Mouse (Mus musculus): ENCODE results near the gene Olfr569. TPM values are rescaled to one million over a fixed set of nuclear protein-coding genes. Genes with fewer than 3 reads are reported as not detected.

The Olfr569 gene
- polyA plus RNA-seq (2014; fragmentation: Nextera tagmentation; extraction: Ambion mirVana), result not detected in 2 replicates

DNA sequence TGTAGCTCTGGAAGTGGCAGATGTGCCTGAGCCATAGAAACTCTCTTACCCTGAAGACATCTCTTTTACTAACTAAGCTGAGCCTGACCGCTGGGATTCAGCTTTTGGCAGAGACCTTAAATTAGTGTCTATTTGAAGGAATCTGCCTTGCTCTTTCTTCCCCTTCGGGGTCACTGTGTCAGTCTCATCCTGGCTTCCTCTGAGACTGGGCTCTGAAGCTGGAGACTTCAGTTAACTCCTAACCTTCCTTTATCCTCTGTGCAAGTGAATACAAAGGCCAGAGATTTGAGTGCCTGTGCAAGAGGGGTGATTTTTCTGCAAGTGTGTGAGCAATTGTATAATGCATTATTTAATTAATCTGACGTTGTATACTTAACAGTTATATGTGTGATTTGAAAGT is at the start of gene Olfr569:
TSS of gene Olfr569 (minus strand) at position 101 of the 400 bp plus-strand sequence.
- H3K4me3 ChIP-seq (ENCODE audit: low read length), result no peak within 1 kb of the TSS
- H3K9ac ChIP-seq (ENCODE audit: low read depth, low read length), result no peak within 1 kb of the TSS
- H3K4me1 ChIP-seq (ENCODE audit: control insufficient read depth, insufficient read depth, low read length), result no peaks in the 10 kb centered on the region
- H3K36me3 ChIP-seq (ENCODE audit: control insufficient read depth, insufficient read depth, low read length), result no peaks in the 10 kb centered on the region
- WGBS, result 64% methylated on average over 3 of the region's 3 CpGs
- no peak within 1 kb of the TSS for H3K27ac ChIP-seq (ENCODE audit: low read depth, low read length)
- no peak for ATAC-seq (ENCODE audit: low FRiP score, low TSS enrichment)
- no peaks in the 10 kb centered on the region for H3K9me3 ChIP-seq (ENCODE audit: control insufficient read depth, low read length)
- no peak within 1 kb of the TSS for H3K4me2 ChIP-seq (replicated peaks; ENCODE audit: low read depth, low read length)
- H3K27me3 ChIP-seq (ENCODE audit: control insufficient read depth, insufficient read depth, low read length), result no peaks in the 10 kb centered on the region

DNA sequence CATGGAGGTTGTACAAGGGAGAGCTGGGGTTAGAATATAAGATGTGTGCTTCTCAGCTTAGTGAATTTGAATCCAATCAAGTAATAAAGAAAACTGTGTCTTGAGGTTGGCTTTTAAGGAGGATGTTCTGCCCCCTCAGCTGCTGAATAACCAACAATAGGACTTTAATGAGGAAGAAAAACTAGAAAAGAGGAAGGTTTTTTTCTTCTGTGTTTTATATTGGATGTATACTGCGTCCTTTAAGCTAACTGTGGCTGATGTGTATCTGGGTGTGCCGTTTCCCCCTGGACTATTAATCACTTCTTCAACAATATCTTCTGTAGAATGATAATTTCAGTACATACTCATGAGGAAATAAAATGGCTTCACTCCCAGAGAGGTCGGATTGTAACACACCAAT is 36.4 kb upstream of the Olfr569 start:
- no peak overlapping the region for H3K9ac ChIP-seq (ENCODE audit: low read depth, low read length)
- no peak overlapping the region for H3K27ac ChIP-seq (ENCODE audit: low read depth, low read length)
- no peaks in the 10 kb centered on the region for H3K36me3 ChIP-seq (ENCODE audit: control insufficient read depth, insufficient read depth, low read length)
- no peak overlapping the region for H3K4me2 ChIP-seq (replicated peaks; ENCODE audit: low read depth, low read length)
- H3K4me3 ChIP-seq (ENCODE audit: low read length), result no peak overlapping the region
- no peaks in the 10 kb centered on the region for H3K27me3 ChIP-seq (ENCODE audit: control insufficient read depth, insufficient read depth, low read length)
- no peaks in the 10 kb centered on the region for H3K4me1 ChIP-seq (ENCODE audit: control insufficient read depth, insufficient read depth, low read length)
- WGBS, result 72% methylated on average over 3 of the region's 3 CpGs
- ATAC-seq (ENCODE audit: low FRiP score, low TSS enrichment), result no peak
- no peaks in the 10 kb centered on the region for H3K9me3 ChIP-seq (ENCODE audit: control insufficient read depth, low read length)

DNA sequence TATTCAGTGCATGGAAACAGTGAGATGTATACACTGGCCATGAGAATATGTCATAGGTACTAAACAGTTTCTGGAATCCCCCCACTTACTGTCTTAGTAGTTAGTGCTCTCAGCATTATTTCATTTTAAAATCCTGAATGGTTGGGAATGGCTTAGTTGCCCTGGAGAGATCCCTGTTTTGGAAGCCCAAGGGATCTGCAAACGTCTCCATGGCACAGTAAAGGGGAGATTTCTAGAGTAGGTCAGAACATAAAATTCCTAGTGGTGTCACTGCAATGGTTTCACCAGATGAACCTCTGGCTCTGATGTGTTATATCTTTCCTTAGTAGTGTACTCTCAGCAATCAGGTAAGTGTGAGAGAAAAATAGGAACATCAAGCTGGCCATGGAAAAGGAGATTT is 33.4 kb upstream of the Olfr569 start, which contains the start of gene Olfr572:
TSS of gene Olfr572 (plus strand) at position 301 of the 400 bp plus-strand sequence.
- 63% methylated on average over 1 of the region's 1 CpGs for WGBS
- ATAC-seq (ENCODE audit: low FRiP score, low TSS enrichment), result no peak
- no peaks in the 10 kb centered on the region for H3K9me3 ChIP-seq (ENCODE audit: control insufficient read depth, low read length)
- H3K27me3 ChIP-seq (ENCODE audit: control insufficient read depth, insufficient read depth, low read length), result no peaks in the 10 kb centered on the region
- H3K27ac ChIP-seq (ENCODE audit: low read depth, low read length), result no peak within 1 kb of the TSS
- no peaks in the 10 kb centered on the region for H3K36me3 ChIP-seq (ENCODE audit: control insufficient read depth, insufficient read depth, low read length)
- no peak within 1 kb of the TSS for H3K4me2 ChIP-seq (replicated peaks; ENCODE audit: low read depth, low read length)
- H3K9ac ChIP-seq (ENCODE audit: low read depth, low read length), result no peak within 1 kb of the TSS
- H3K4me1 ChIP-seq (ENCODE audit: control insufficient read depth, insufficient read depth, low read length), result no peaks in the 10 kb centered on the region
- H3K4me3 ChIP-seq (ENCODE audit: low read length), result no peak within 1 kb of the TSS

- H3K4me3 ChIP-seq (ENCODE audit: low read length), result no peak overlapping the region
- no peaks in the 10 kb centered on the region for H3K4me1 ChIP-seq (ENCODE audit: control insufficient read depth, insufficient read depth, low read length)
- 0 out of 2 replicates have a peak, but pooled peaks have one; percentile 75 for ATAC-seq (ENCODE audit: low FRiP score, low TSS enrichment)
- no peaks in the 10 kb centered on the region for H3K9me3 ChIP-seq (ENCODE audit: control insufficient read depth, low read length)
- WGBS, result 12% methylated on average over 1 of the region's 1 CpGs
- H3K9ac ChIP-seq (ENCODE audit: low read depth, low read length), result no peak overlapping the region
- H3K27me3 ChIP-seq (ENCODE audit: control insufficient read depth, insufficient read depth, low read length), result no peaks in the 10 kb centered on the region
- H3K4me2 ChIP-seq (replicated peaks; ENCODE audit: low read depth, low read length), result no peak overlapping the region
- H3K27ac ChIP-seq (ENCODE audit: low read depth, low read length), result no peak overlapping the region
- H3K36me3 ChIP-seq (ENCODE audit: control insufficient read depth, insufficient read depth, low read length), result no peaks in the 10 kb centered on the region
These were observed 28.9 kb upstream of the Olfr569 start for GRCm38 (mm10) chr7:102919632-102920031.

DNA sequence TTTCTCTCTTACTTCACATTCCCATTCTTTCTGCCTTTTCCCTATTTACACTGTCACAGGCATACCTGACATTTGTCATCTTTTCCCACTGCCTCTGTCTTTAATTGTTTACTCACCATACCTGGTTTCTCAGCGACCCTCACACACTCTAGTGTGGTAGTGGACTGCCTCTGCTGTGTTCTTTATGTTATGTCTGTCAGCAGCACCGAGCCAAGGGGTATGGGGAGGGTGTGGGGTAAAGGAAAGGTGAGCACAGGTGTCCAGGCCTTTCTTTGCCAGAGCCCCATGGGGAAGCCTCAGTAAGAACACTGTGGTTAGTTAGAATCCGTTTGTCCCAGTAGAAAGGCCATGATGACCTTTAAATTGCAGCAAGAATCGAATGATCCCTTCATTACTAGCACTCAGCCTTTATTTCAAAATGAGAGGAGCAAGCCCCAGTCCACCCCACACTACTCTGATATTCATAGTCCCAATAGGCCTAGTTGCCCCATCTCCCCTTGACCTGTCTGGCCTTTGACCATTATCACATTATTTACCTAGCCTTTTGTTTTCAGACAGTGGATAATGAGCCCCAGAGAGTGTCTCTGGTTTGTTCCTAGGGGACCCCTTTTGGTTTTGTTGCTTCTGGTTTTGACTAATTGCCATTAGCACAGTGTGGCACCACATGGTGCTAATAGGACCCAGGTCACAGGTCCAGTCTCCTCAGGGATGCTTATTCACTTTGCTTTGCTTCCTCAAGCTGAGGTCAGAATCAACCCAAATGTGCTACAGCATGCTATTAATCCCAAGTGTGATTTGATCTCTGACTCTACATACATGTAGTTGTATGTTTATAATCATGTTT is 26.6 kb upstream of the Olfr569 start, which contains the start of gene Olfr571:
TSS of gene Olfr571 (minus strand) at position 505 of the 844 bp plus-strand sequence.
- Histone ChIP-seq H3K4me2 (replicated peaks; ENCODE audit: low read depth, low read length) (no peak within 1 kb of the TSS), H3K4me1 (ENCODE audit: control insufficient read depth, insufficient read depth, low read length) (no peaks in the 10 kb centered on the region), H3K27me3 (ENCODE audit: control insufficient read depth, insufficient read depth, low read length) (no peaks in the 10 kb centered on the region), H3K36me3 (ENCODE audit: control insufficient read depth, insufficient read depth, low read length) (no peaks in the 10 kb centered on the region), H3K27ac (ENCODE audit: low read depth, low read length) (no peak within 1 kb of the TSS), H3K4me3 (ENCODE audit: low read length) (no peak within 1 kb of the TSS), H3K9me3 (ENCODE audit: control insufficient read depth, low read length) (no peaks in the 10 kb centered on the region), H3K9ac (ENCODE audit: low read depth, low read length) (no peak within 1 kb of the TSS)
- 64% methylated on average over 4 of the region's 4 CpGs for WGBS
- ATAC-seq (ENCODE audit: low FRiP score, low TSS enrichment), result no peak

DNA sequence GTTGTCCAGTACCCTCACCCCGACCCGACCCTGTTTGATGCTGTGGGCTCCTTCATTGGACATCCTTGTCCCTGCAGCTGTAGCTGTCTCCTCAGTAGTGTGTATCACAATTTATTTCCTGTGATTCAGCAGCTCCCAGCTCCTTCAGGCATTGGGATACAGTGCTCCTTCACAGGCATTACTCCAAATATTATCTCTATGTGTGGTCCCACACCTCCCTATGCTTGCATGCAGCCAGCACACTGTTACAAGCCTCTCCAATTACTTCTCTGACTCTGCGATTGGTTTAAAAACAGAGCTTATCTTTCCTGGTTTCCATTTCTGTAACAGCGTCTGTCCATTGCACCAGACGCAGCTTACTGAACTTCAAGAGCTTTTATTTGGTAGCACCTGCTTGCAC is 25.7 kb upstream of the Olfr569 start:
- Histone ChIP-seq H3K4me3 (ENCODE audit: low read length) (no peak overlapping the region), H3K4me1 (ENCODE audit: control insufficient read depth, insufficient read depth, low read length) (no peaks in the 10 kb centered on the region), H3K4me2 (replicated peaks; ENCODE audit: low read depth, low read length) (no peak overlapping the region), H3K9ac (ENCODE audit: low read depth, low read length) (no peak overlapping the region), H3K27ac (ENCODE audit: low read depth, low read length) (no peak overlapping the region), H3K9me3 (ENCODE audit: control insufficient read depth, low read length) (no peaks in the 10 kb centered on the region), H3K27me3 (ENCODE audit: control insufficient read depth, insufficient read depth, low read length) (no peaks in the 10 kb centered on the region), H3K36me3 (ENCODE audit: control insufficient read depth, insufficient read depth, low read length) (no peaks in the 10 kb centered on the region)
- WGBS, result 68% methylated on average over 5 of the region's 5 CpGs
- ATAC-seq (ENCODE audit: low FRiP score, low TSS enrichment), result no peak

GRCm38 (mm10) chr7:102915261-102915660 is 24.6 kb upstream of the Olfr569 start:
- Histone ChIP-seq H3K9ac (ENCODE audit: low read depth, low read length) (no peak overlapping the region), H3K9me3 (ENCODE audit: control insufficient read depth, low read length) (no peaks in the 10 kb centered on the region), H3K27ac (ENCODE audit: low read depth, low read length) (no peak overlapping the region), H3K4me1 (ENCODE audit: control insufficient read depth, insufficient read depth, low read length) (no peaks in the 10 kb centered on the region), H3K27me3 (ENCODE audit: control insufficient read depth, insufficient read depth, low read length) (no peaks in the 10 kb centered on the region), H3K4me2 (replicated peaks; ENCODE audit: low read depth, low read length) (no peak overlapping the region), H3K36me3 (ENCODE audit: control insufficient read depth, insufficient read depth, low read length) (no peaks in the 10 kb centered on the region), H3K4me3 (ENCODE audit: low read length) (no peak overlapping the region)
- no peak for ATAC-seq (ENCODE audit: low FRiP score, low TSS enrichment)
- 24% methylated on average over 1 of the region's 1 CpGs for WGBS

DNA sequence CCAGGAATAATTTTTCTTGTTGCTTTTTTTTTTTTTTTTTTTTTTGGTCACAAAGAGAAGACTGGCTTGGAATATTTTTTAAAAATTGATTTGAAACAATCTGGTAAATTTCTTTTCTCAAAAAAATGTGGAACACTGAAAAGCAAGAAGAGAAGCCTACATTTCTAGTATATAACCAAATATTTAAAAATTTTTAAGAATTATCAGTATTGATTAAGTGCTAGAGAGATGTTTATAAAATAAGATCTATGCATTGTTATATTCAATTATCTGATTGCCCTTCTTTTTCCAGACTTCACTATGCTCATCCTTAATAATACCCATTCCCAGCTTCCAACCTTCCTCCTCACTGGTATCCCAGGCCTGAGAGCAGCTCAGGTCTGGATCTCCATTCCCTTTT is 13.9 kb downstream of the Olfr569 start, which contains the start of gene Olfr568:
TSS of gene Olfr568 (plus strand) at position 301 of the 400 bp plus-strand sequence.
- Histone ChIP-seq H3K27me3 (ENCODE audit: control insufficient read depth, insufficient read depth, low read length) (no peaks in the 10 kb centered on the region), H3K4me1 (ENCODE audit: control insufficient read depth, insufficient read depth, low read length) (no peaks in the 10 kb centered on the region), H3K4me3 (ENCODE audit: low read length) (no peak within 1 kb of the TSS), H3K9me3 (ENCODE audit: control insufficient read depth, low read length) (no peaks in the 10 kb centered on the region), H3K27ac (ENCODE audit: low read depth, low read length) (no peak within 1 kb of the TSS), H3K36me3 (ENCODE audit: control insufficient read depth, insufficient read depth, low read length) (no peaks in the 10 kb centered on the region), H3K4me2 (replicated peaks; ENCODE audit: low read depth, low read length) (no peak within 1 kb of the TSS), H3K9ac (ENCODE audit: low read depth, low read length) (no peak within 1 kb of the TSS)
- no peak for ATAC-seq (ENCODE audit: low FRiP score, low TSS enrichment)

- ATAC-seq (ENCODE audit: low FRiP score, low TSS enrichment), result no peak
- 87% methylated on average over 1 of the region's 1 CpGs for WGBS
- Histone ChIP-seq H3K9ac (ENCODE audit: low read depth, low read length) (no peak within 1 kb of the TSS), H3K4me1 (ENCODE audit: control insufficient read depth, insufficient read depth, low read length) (no peaks in the 10 kb centered on the region), H3K36me3 (ENCODE audit: control insufficient read depth, insufficient read depth, low read length) (no peaks in the 10 kb centered on the region), H3K4me3 (ENCODE audit: low read length) (no peak within 1 kb of the TSS), H3K27me3 (ENCODE audit: control insufficient read depth, insufficient read depth, low read length) (no peaks in the 10 kb centered on the region), H3K9me3 (ENCODE audit: control insufficient read depth, low read length) (no peaks in the 10 kb centered on the region), H3K27ac (ENCODE audit: low read depth, low read length) (no peak within 1 kb of the TSS), H3K4me2 (replicated peaks; ENCODE audit: low read depth, low read length) (no peak within 1 kb of the TSS)
These were observed 32.0 kb downstream of the Olfr569 start, which contains the start of gene Olfr566 for GRCm38 (mm10) chr7:102858665-102859064. Olfr566 (minus strand) TSS chr7:102858765.

All from kidney, embryonic 14.5 days (tissue).